Mouse (Mus musculus): Measurements from ENCODE around the gene Arhgdig.
A peak's percentile ranks its signal among the peaks of the same experiment; 100 is the strongest.
"Not testable (repeated sequence)": the region's sequence is repeated elsewhere in the genome, so short reads cannot be mapped to it uniquely, and the experiment has no call there.

Arhgdig gene

GRCm38 (mm10) chr17:26201998-26202397 lies 5.6 kb downstream of the Arhgdig start:
- Histone ChIP-seq H3K36me3 (ENCODE audit: insufficient read depth, low read length) (peaks cover 26% of the 10 kb centered on the region), H3K27me3 (ENCODE audit: insufficient read depth, low read length) (peaks cover 73% of the 10 kb centered on the region), H3K4me1 (replicated peaks; ENCODE audit: low read depth, low read length) (peaks cover 65% of the 10 kb centered on the region), H3K4me3 (replicated peaks; ENCODE audit: low read length) (peak overlapping the region; percentile 76; the same call in 1 of the 2 replicates), H3K9me3 (ENCODE audit: low read length) (no peaks in the 10 kb centered on the region)
- TF ChIP-seq NANOG (IDR thresholded peaks at IDR 0.05; ENCODE audit: borderline replicate concordance, low read length) = no peak
- no peak for TF ChIP-seq CTCF (conservative IDR thresholded peaks at IDR 0.05; ENCODE audit: low read length)
- no peak for TF ChIP-seq POU5F1 (IDR thresholded peaks at IDR 0.05; ENCODE audit: borderline replicate concordance, low read length)

GRCm38 (mm10) chr17:26200831-26201705 lies 6.5 kb downstream of the Arhgdig start:
- H3K4me1 ChIP-seq (replicated peaks; ENCODE audit: low read depth, low read length) = peaks cover 58% of the 10 kb centered on the region
- peaks cover 67% of the 10 kb centered on the region for H3K27me3 ChIP-seq (ENCODE audit: insufficient read depth, low read length)
- no peak for TF ChIP-seq CTCF (conservative IDR thresholded peaks at IDR 0.05; ENCODE audit: low read length)
- no peak for TF ChIP-seq POU5F1 (IDR thresholded peaks at IDR 0.05; ENCODE audit: borderline replicate concordance, low read length)
- no peak for TF ChIP-seq NANOG (IDR thresholded peaks at IDR 0.05; ENCODE audit: borderline replicate concordance, low read length)
- no peaks in the 10 kb centered on the region for H3K9me3 ChIP-seq (ENCODE audit: low read length)
- peak overlapping the region; percentile 84 for H3K4me3 ChIP-seq (replicated peaks; ENCODE audit: low read length)
- peaks cover 35% of the 10 kb centered on the region for H3K36me3 ChIP-seq (ENCODE audit: insufficient read depth, low read length)

- no peaks in the 10 kb centered on the region for H3K9me3 ChIP-seq (ENCODE audit: low read length)
- peaks cover 49% of the 10 kb centered on the region for H3K4me1 ChIP-seq (replicated peaks; ENCODE audit: low read depth, low read length)
- no peak for TF ChIP-seq CTCF (conservative IDR thresholded peaks at IDR 0.05; ENCODE audit: low read length)
- no peak for TF ChIP-seq POU5F1 (IDR thresholded peaks at IDR 0.05; ENCODE audit: borderline replicate concordance, low read length)
- no peak for TF ChIP-seq NANOG (IDR thresholded peaks at IDR 0.05; ENCODE audit: borderline replicate concordance, low read length)
- no peak within 1 kb of the TSS for H3K4me3 ChIP-seq (replicated peaks; ENCODE audit: low read length)
- H3K27me3 ChIP-seq (ENCODE audit: insufficient read depth, low read length) = peaks cover 50% of the 10 kb centered on the region
- peaks cover 56% of the 10 kb centered on the region for H3K36me3 ChIP-seq (ENCODE audit: insufficient read depth, low read length)
Observed at GRCm38 (mm10) chr17:26198892-26199291, 8.7 kb downstream of the Arhgdig start, which contains the start of gene Pdia2. TSS of gene Pdia2 (minus strand) at chr17:26199087.

DNA sequence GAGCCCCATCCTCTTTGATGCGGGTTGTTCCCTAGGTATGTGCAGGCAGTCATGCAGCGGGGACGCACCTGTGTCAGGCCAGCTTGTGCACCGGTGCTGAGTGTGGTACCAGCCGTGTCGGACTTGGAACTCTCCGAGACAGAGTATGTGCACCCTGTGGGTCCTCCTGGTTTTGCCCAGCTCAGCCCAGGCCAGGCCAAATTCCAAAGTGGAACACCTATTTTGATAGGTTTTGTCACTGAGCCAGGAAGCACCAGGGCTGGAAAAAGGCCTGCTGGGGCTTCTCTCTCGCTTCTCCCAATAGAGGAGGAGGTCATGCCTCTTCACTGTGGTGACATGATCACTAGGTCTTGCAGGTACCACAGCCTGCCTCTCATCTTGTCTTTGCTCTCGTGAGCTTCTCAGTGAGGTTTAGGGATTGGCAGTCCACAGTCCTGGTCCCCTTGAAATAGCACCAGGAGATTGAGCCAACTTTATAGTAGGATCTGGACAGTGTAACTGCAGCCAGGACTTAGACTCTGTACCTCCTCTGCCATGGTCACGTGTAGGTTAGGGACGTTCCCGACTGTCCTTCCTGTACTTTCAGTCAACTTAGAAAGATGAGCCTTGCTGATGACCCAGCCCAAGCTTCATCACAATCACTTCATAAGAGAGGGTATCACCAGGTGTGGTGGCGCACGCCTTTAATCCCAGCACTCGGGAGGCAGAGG lies 14.9 kb downstream of the Arhgdig start:
- H3K9me3 ChIP-seq (ENCODE audit: low read length) = no peaks in the 10 kb centered on the region
- H3K4me1 ChIP-seq (replicated peaks; ENCODE audit: low read depth, low read length) = peaks cover 17% of the 10 kb centered on the region
- TF ChIP-seq NANOG (IDR thresholded peaks at IDR 0.05; ENCODE audit: borderline replicate concordance, low read length) = no peak
- no peak for TF ChIP-seq CTCF (conservative IDR thresholded peaks at IDR 0.05; ENCODE audit: low read length)
- no peak for TF ChIP-seq POU5F1 (IDR thresholded peaks at IDR 0.05; ENCODE audit: borderline replicate concordance, low read length)
- H3K36me3 ChIP-seq (ENCODE audit: insufficient read depth, low read length) = peaks cover 97% of the 10 kb centered on the region
- no peak overlapping the region for H3K4me3 ChIP-seq (replicated peaks; ENCODE audit: low read length)
- H3K27me3 ChIP-seq (ENCODE audit: insufficient read depth, low read length) = no peaks in the 10 kb centered on the region

DNA sequence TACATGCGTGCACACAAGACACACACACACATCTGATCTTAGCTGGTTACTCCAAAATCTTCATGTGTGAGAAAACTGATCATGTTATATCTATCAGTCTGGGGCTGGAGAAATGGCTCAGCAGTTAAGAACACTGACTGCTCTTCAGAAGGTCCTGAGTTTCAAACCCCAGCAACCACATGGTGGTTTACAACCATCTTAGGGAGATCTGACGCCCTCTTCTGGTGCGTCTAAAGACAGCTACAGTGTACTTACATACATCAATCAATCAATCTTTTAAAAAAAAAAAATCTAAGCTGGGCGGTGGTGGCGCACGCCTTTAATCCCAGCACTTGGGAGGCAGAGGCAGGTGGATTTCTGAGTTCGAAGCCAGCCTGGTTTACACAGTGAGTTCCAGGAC lies 16.1 kb downstream of the Arhgdig start:
- H3K27me3 ChIP-seq (ENCODE audit: insufficient read depth, low read length); H3K9me3 ChIP-seq (ENCODE audit: low read length); H3K4me3 ChIP-seq (replicated peaks; ENCODE audit: low read length): not testable (repeated sequence)
- Histone ChIP-seq H3K4me1 (replicated peaks; ENCODE audit: low read depth, low read length) (peaks cover 17% of the 10 kb centered on the region), H3K36me3 (ENCODE audit: insufficient read depth, low read length) (peaks cover 97% of the 10 kb centered on the region)

- H3K9me3 ChIP-seq (ENCODE audit: low read length) = no peaks in the 10 kb centered on the region
- H3K36me3 ChIP-seq (ENCODE audit: insufficient read depth, low read length) = peaks cover 97% of the 10 kb centered on the region
- no peak for TF ChIP-seq POU5F1 (IDR thresholded peaks at IDR 0.05; ENCODE audit: borderline replicate concordance, low read length)
- no peaks in the 10 kb centered on the region for H3K27me3 ChIP-seq (ENCODE audit: insufficient read depth, low read length)
- H3K4me3 ChIP-seq (replicated peaks; ENCODE audit: low read length) = no peak overlapping the region
- peaks cover 3% of the 10 kb centered on the region; the same call in 1 of the 2 replicates for H3K4me1 ChIP-seq (replicated peaks; ENCODE audit: low read depth, low read length)
Observed at GRCm38 (mm10) chr17:26188091-26188805, 19.3 kb downstream of the Arhgdig start.

- H3K9me3 ChIP-seq (ENCODE audit: low read length) = no peaks in the 10 kb centered on the region
- no peaks in the 10 kb centered on the region for H3K27me3 ChIP-seq (ENCODE audit: insufficient read depth, low read length)
- H3K4me1 ChIP-seq (replicated peaks; ENCODE audit: low read depth, low read length) = peaks cover 3% of the 10 kb centered on the region; the same call in 1 of the 2 replicates
- H3K36me3 ChIP-seq (ENCODE audit: insufficient read depth, low read length) = peaks cover 98% of the 10 kb centered on the region
- no peak overlapping the region for H3K4me3 ChIP-seq (replicated peaks; ENCODE audit: low read length)
- TF ChIP-seq POU5F1 (IDR thresholded peaks at IDR 0.05; ENCODE audit: borderline replicate concordance, low read length) = no peak
- TF ChIP-seq NANOG (IDR thresholded peaks at IDR 0.05; ENCODE audit: borderline replicate concordance, low read length) = no peak
- TF ChIP-seq CTCF (conservative IDR thresholded peaks at IDR 0.05; ENCODE audit: low read length) = no peak
Observed at GRCm38 (mm10) chr17:26187592-26187991, 20.0 kb downstream of the Arhgdig start.

DNA sequence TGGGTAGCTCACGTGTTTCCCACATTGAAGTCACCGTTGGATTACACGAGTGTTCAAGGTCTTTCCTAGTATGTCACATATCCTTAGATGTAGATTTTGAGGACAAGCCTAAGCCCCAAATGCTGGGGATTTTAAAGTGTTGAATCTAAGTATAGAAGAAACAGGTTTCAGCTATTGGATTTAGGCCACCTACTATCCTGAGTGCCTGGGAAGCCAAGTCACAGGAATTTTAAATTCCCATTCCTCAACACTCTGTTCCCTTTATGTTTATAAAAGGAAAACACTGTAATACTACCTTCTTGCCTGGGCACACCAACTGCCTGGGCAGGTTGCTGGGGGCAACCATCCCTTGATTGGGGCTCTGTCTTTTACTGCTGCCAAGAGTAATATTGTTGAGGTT lies 26.4 kb downstream of the Arhgdig start:
- TF ChIP-seq CTCF (conservative IDR thresholded peaks at IDR 0.05; ENCODE audit: low read length) (no peak), NANOG (IDR thresholded peaks at IDR 0.05; ENCODE audit: borderline replicate concordance, low read length) (no peak), POU5F1 (IDR thresholded peaks at IDR 0.05; ENCODE audit: borderline replicate concordance, low read length) (no peak)
- H3K36me3 ChIP-seq (ENCODE audit: insufficient read depth, low read length) = peaks cover 81% of the 10 kb centered on the region
- H3K9me3 ChIP-seq (ENCODE audit: low read length) = no peaks in the 10 kb centered on the region
- no peak overlapping the region for H3K4me3 ChIP-seq (replicated peaks; ENCODE audit: low read length)
- no peaks in the 10 kb centered on the region for H3K27me3 ChIP-seq (ENCODE audit: insufficient read depth, low read length)
- no peaks in the 10 kb centered on the region for H3K4me1 ChIP-seq (replicated peaks; ENCODE audit: low read depth, low read length)

Measured in E14TG2a.4 (cell line).